Mouse (Mus musculus): Measurements from ENCODE around the gene Map2.

- TF ChIP-seq POLR2A (IDR thresholded peaks at IDR 0.05; ENCODE audit: borderline replicate concordance, extremely low read depth, low read depth, low read length) (no peak), CTCF (IDR thresholded peaks at IDR 0.05; ENCODE audit: insufficient read depth, low read length) (no peak)
These were observed 24.3 kb upstream of the Map2 start for GRCm38 (mm10) chr1:66150806-66151205.

Data from lung, adult 2 months (tissue).